Mouse (Mus musculus) cerebellum, adult (tissue): ENCODE data around the gene Dennd5b.
"Not testable (repeated sequence)": the region's sequence is repeated elsewhere in the genome, so short reads cannot be mapped to it uniquely, and the experiment has no call there.

ENCODE experiments used
- ATAC-seq: cut with Nextera tagmentation; 2 replicates; pipeline ENCODE4 v1.9.2; 2017; ENCODE audit warnings: mild to moderate bottlenecking, moderate library complexity, mixed read lengths; ENCODE audit not compliant: insufficient number of reproducible peaks, low FRiP score, low TSS enrichment

The Dennd5b gene

DNA sequence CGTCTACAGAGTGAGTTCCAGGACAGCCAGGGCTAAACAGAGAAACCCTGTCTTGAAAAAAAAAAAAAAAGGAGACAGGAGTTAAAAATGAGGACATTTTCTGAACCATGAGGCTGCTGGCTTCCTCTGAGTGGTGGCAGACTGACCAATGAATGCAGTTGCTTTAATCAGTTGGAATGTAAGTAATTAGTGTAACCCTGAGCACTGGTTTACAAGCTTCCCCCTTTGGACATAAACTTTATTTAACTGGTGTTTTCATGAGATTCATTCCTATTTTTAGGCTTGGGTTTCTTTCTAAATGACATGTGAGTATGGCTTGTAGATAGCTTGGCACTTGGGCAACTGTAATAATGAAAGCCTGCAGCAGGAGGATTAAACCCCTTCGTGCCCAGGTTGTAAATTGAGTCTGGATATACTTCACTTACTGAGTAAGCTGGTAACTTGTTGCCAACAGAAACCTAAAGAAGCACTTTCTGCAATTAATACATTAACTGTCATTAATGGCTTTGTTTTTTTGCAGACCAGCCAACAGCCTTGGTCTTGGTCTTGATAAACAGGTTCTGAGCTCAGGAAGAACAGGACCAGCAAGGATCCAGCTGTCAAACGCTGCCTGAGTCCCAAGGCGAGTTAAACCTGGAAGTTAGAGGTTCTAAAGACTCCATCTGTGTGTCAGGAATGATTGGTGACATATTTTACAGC is 141.8 kb downstream of the Dennd5b start:
- no peak for ATAC-seq

DNA sequence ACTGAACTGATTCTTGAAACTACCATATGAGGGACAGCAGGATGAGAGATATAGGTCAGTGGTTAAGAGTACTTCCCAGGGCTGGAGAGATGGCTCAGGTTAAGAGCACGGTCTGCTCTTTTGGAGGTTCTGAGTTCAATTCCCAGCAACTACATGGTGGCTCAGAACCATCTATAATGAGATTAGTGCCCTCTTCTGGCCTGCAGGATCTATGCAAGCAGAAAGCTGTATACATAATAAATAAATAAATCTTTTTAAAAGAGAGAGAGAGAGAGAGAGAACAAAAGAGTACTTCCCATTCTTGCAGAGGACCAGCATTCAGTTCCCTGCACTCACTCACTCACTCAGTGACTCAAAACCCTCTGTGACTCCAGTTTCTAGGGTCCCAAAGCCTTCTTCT is 142.8 kb downstream of the Dennd5b start:
- no peak for ATAC-seq

DNA sequence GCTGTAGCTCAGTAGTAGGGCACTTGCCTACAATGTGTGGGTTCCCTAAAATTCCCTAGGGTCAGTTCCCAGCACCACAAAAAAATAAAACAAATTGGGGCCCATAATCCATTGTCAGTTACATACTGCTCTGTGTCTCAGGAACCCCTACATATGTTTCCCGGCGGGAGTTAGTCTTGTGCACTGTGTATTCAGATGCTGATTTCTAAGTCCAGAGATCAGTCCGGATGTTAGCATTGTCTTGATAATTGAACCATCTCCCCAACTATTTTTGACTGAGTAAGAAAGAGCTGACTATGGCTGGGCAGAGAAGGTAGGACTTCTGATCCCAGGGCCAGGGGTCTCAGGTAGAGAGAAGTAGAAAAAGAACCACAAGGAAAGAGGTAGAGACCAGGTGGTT is 144.4 kb downstream of the Dennd5b start:
- no peak for ATAC-seq

GRCm38 (mm10) chr6:148955641-148956420 is 145.6 kb downstream of the Dennd5b start:
- ATAC-seq = no peak

- no peak for ATAC-seq
Measured at GRCm38 (mm10) chr6:148946881-148947405, 154.5 kb downstream of the Dennd5b start.

GRCm38 (mm10) chr6:148946409-148946742 is 155.1 kb downstream of the Dennd5b start, which contains the start of gene Sinhcaf:
Gene Sinhcaf (minus strand): TSS chr6:148946467.
- ATAC-seq = peak; percentile 90

DNA sequence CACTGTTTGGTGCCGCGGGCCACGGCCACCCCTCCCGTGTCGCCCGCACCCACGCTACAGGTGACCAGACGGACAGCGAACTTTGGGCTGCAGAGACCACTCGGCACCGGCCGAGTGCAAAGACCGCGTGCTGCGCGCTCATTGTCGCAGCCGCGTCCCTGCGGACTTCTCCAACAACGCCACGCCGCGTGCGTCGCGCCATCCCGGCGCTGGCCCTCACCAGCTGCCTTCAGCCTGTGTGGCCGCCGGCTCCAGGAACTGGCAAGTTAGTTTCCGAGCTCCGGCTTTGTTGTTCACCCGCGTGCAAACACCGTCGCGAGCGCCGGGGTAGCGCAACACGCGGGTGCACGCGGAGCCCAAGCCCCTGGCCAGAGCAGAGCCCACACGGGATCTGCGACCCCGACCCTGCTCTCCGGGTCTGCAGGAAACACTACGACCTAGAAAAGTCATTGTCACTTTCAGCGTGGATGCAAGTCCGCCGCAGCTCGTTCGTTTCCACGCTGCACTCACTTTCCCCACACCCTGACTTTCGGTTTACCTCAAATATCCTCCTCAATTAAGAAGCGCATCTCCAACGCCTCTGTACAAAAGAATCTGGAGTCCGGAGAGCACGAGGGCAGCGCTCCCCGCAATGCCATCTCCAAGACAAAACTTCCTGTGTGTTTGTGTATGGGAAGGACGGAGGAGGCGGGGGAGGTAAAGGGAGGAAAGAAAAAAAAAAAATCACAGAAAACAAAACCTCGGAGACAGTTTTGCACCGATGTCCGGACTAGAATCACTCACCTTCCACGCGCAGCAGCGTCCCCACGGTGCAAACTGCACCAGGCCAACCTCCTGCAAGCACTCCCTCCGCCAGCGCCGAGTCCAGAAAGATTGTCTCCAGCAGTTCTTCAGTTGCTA is 155.7 kb downstream of the Dennd5b start:
- ATAC-seq = peak; percentile 29

- ATAC-seq = peak; percentile 17; the same call in 1 of the 2 replicates
Measured at GRCm38 (mm10) chr6:148944767-148945508, 156.5 kb downstream of the Dennd5b start.

DNA sequence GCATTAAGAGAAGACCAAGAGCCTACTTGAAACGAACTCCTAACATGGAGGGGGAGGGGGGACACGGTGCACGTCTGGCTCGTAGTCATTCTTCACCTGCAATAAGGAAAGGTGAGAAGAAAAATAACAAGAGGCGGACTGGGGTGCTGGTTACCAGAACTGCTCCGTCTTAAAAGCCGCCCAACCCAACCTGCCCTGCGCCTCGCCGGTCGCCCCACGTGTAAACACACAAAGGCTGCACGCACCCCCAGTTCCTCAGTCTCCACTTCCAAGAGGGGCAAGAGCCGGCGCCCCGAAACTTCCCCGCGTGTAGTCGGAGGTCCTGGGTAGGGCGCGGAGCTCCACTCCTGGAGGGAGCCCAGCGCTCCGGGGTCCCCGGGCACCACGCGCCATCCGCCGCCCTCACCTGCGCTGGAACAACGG is 157.1 kb downstream of the Dennd5b start:
- no peak for ATAC-seq

GRCm38 (mm10) chr6:148943695-148944094 is 157.8 kb downstream of the Dennd5b start:
- ATAC-seq = no peak

GRCm38 (mm10) chr6:148942406-148942805 is 159.1 kb downstream of the Dennd5b start:
- ATAC-seq = no peak

GRCm38 (mm10) chr6:148941880-148942279 is 159.6 kb downstream of the Dennd5b start:
- ATAC-seq = no peak

- ATAC-seq = not testable (repeated sequence)
Measured at GRCm38 (mm10) chr6:148940383-148940782, 161.1 kb downstream of the Dennd5b start.
